Mouse (Mus musculus): ENCODE measurements around the gene Lsp1. TPM values are rescaled to one million over a fixed set of nuclear protein-coding genes. Genes with fewer than 3 reads are reported as not detected.

Gene Lsp1
- polyA plus RNA-seq, 1 experiment = 298 TPM

- H3K4me2 ChIP-seq (ENCODE audit: low read depth) = peak overlapping the region; percentile 70
These were observed 30.4 kb upstream of the Lsp1 start for GRCm38 (mm10) chr7:142430160-142430678.

GRCm38 (mm10) chr7:142431106-142431505 lies 29.5 kb upstream of the Lsp1 start:
- no peak overlapping the region for H3K4me3 ChIP-seq
- TF ChIP-seq CEBPB (IDR thresholded peaks at IDR 0.05; ENCODE audit: insufficient read depth, poor library complexity, severe bottlenecking) (no peak), MYOD1 (IDR thresholded peaks at IDR 0.05; ENCODE audit: control insufficient read depth in 1 of 3, insufficient read length in 2 of 3, low read depth in 2 of 3) (no peak), POLR2A (IDR thresholded peaks at IDR 0.05; ENCODE audit: insufficient read length, low read depth) (no peak), USF1 (IDR thresholded peaks at IDR 0.05; ENCODE audit: low read depth) (no peak), TCF12 (IDR thresholded peaks at IDR 0.05; ENCODE audit: insufficient read depth, poor library complexity, severe bottlenecking) (no peak), SRF (IDR thresholded peaks at IDR 0.05; ENCODE audit: control insufficient read depth, insufficient read length, low read depth) (no peak)

More at GRCm38 (mm10) chr7:142430160-142430678, 30.4 kb upstream of the Lsp1 start:
- no peak overlapping the region for H3ac ChIP-seq (ENCODE audit: control insufficient read depth, insufficient read length)
- H3K4me3 ChIP-seq = no peak overlapping the region
- H3K36me3 ChIP-seq (ENCODE audit: control insufficient read depth, insufficient read depth) = no peaks in the 10 kb centered on the region
- no peaks in the 10 kb centered on the region for H3K79me2 ChIP-seq (ENCODE audit: control insufficient read depth, insufficient read depth)
- TF ChIP-seq E2F4 (IDR thresholded peaks at IDR 0.05; ENCODE audit: insufficient read depth) (no peak), MYOG (IDR thresholded peaks at IDR 0.05; ENCODE audit: control insufficient read depth in 1 of 3, insufficient read depth in 1 of 3, insufficient read length in 2 of 3, low read depth in 2 of 3) (peak; percentile 58 to 98 (median 93)), POLR2AphosphoS2 (IDR thresholded peaks at IDR 0.05; ENCODE audit: insufficient read length, low read depth) (no peak), TCF3 (IDR thresholded peaks at IDR 0.05; ENCODE audit: insufficient read length, low read depth) (peak; percentile 87), MYOD1 (IDR thresholded peaks at IDR 0.05; ENCODE audit: control insufficient read depth in 1 of 3, insufficient read length in 2 of 3, low read depth in 2 of 3) (peak in 2 of 3 experiments; percentile 92 to 94), TCF12 (IDR thresholded peaks at IDR 0.05; ENCODE audit: insufficient read depth, poor library complexity, severe bottlenecking) (peak; percentile 78), POLR2A (IDR thresholded peaks at IDR 0.05; ENCODE audit: insufficient read length, low read depth) (peak; percentile 22)
- H3K27me3 ChIP-seq (ENCODE audit: control insufficient read depth, insufficient read depth, insufficient read length) = no peaks in the 10 kb centered on the region

GRCm38 (mm10) chr7:142433623-142434022 lies 27.0 kb upstream of the Lsp1 start:
- Histone ChIP-seq H3K4me2 (ENCODE audit: low read depth) (no peak overlapping the region), H3K36me3 (ENCODE audit: control insufficient read depth, insufficient read depth) (no peaks in the 10 kb centered on the region), H3ac (ENCODE audit: control insufficient read depth, insufficient read length) (no peak overlapping the region), H3K27me3 (ENCODE audit: control insufficient read depth, insufficient read depth, insufficient read length) (no peaks in the 10 kb centered on the region), H3K79me2 (ENCODE audit: control insufficient read depth, insufficient read depth) (no peaks in the 10 kb centered on the region), H3K4me3 (no peak overlapping the region)
- TF ChIP-seq REST (IDR thresholded peaks at IDR 0.05; ENCODE audit: insufficient read depth, insufficient read length) = no peak
- no peak for TF ChIP-seq USF1 (IDR thresholded peaks at IDR 0.05; ENCODE audit: low read depth)
- no peak for TF ChIP-seq POLR2A (IDR thresholded peaks at IDR 0.05; ENCODE audit: insufficient read length, low read depth)
- no peak for TF ChIP-seq E2F4 (IDR thresholded peaks at IDR 0.05; ENCODE audit: insufficient read depth)

More at GRCm38 (mm10) chr7:142431106-142431505, 29.5 kb upstream of the Lsp1 start:
- H3ac ChIP-seq (ENCODE audit: control insufficient read depth, insufficient read length) = no peak overlapping the region
- H3K27me3 ChIP-seq (ENCODE audit: control insufficient read depth, insufficient read depth, insufficient read length) = no peaks in the 10 kb centered on the region
- H3K4me2 ChIP-seq (ENCODE audit: low read depth) = peak overlapping the region; percentile 70
- no peaks in the 10 kb centered on the region for H3K79me2 ChIP-seq (ENCODE audit: control insufficient read depth, insufficient read depth)
- no peaks in the 10 kb centered on the region for H3K36me3 ChIP-seq (ENCODE audit: control insufficient read depth, insufficient read depth)

GRCm38 (mm10) chr7:142434137-142434865 lies 26.3 kb upstream of the Lsp1 start, which contains the start of gene Syt8:
Syt8 (plus strand) TSS chr7:142434850.
- no peak for TF ChIP-seq USF1 (IDR thresholded peaks at IDR 0.05; ENCODE audit: low read depth)
- TF ChIP-seq E2F4 (IDR thresholded peaks at IDR 0.05; ENCODE audit: insufficient read depth) = no peak
- TF ChIP-seq MYOG (IDR thresholded peaks at IDR 0.05; ENCODE audit: control insufficient read depth in 1 of 3, insufficient read depth in 1 of 3, insufficient read length in 2 of 3, low read depth in 2 of 3) = no peak
- no peak for TF ChIP-seq MAX (IDR thresholded peaks at IDR 0.05; ENCODE audit: low read depth)
- no peak for TF ChIP-seq TCF12 (IDR thresholded peaks at IDR 0.05; ENCODE audit: insufficient read depth, poor library complexity, severe bottlenecking)
- no peak for TF ChIP-seq SRF (IDR thresholded peaks at IDR 0.05; ENCODE audit: control insufficient read depth, insufficient read length, low read depth)
- TF ChIP-seq POLR2A (IDR thresholded peaks at IDR 0.05; ENCODE audit: insufficient read length, low read depth) = no peak
- Histone ChIP-seq H3K36me3 (ENCODE audit: control insufficient read depth, insufficient read depth) (no peaks in the 10 kb centered on the region), H3K79me2 (ENCODE audit: control insufficient read depth, insufficient read depth) (no peaks in the 10 kb centered on the region), H3K4me2 (ENCODE audit: low read depth) (peak within 1 kb of the TSS; percentile 60), H3K4me3 (no peak within 1 kb of the TSS), H3K27me3 (ENCODE audit: control insufficient read depth, insufficient read depth, insufficient read length) (no peaks in the 10 kb centered on the region), H3ac (ENCODE audit: control insufficient read depth, insufficient read length) (no peak within 1 kb of the TSS)

- Histone ChIP-seq H3K4me3 (no peak overlapping the region), H3K79me2 (ENCODE audit: control insufficient read depth, insufficient read depth) (no peaks in the 10 kb centered on the region), H3K36me3 (ENCODE audit: control insufficient read depth, insufficient read depth) (no peaks in the 10 kb centered on the region), H3ac (ENCODE audit: control insufficient read depth, insufficient read length) (no peak overlapping the region), H3K27me3 (ENCODE audit: control insufficient read depth, insufficient read depth, insufficient read length) (no peaks in the 10 kb centered on the region), H3K4me2 (ENCODE audit: low read depth) (peak overlapping the region; percentile 60)
- TF ChIP-seq TCF12 (IDR thresholded peaks at IDR 0.05; ENCODE audit: insufficient read depth, poor library complexity, severe bottlenecking) = no peak
- no peak for TF ChIP-seq POLR2A (IDR thresholded peaks at IDR 0.05; ENCODE audit: insufficient read length, low read depth)
- no peak for TF ChIP-seq USF1 (IDR thresholded peaks at IDR 0.05; ENCODE audit: low read depth)
- no peak for TF ChIP-seq POLR2AphosphoS2 (IDR thresholded peaks at IDR 0.05; ENCODE audit: insufficient read length, low read depth)
- TF ChIP-seq MYOG (IDR thresholded peaks at IDR 0.05; ENCODE audit: control insufficient read depth in 1 of 3, insufficient read depth in 1 of 3, insufficient read length in 2 of 3, low read depth in 2 of 3) = no peak
These were observed 25.1 kb upstream of the Lsp1 start for GRCm38 (mm10) chr7:142435524-142435923.

Data from myocyte (in vitro differentiated cells).